Mouse (Mus musculus): ENCODE data around the gene Fyn. TPM values are rescaled to one million over a fixed set of nuclear protein-coding genes. Genes with fewer than 3 reads are reported as not detected.

Fyn gene
- polyA plus RNA-seq, 1 experiment, result 107 TPM

- no peak overlapping the region for H3K27ac ChIP-seq (ENCODE audit: insufficient read depth, low read length)
- no peak overlapping the region for H3K4me3 ChIP-seq (ENCODE audit: insufficient read depth, low read length)
- no peak for TF ChIP-seq CTCF (IDR thresholded peaks at IDR 0.05; ENCODE audit: extremely low read depth, insufficient read depth, low read length)
- no peak for TF ChIP-seq POLR2A (IDR thresholded peaks at IDR 0.05; ENCODE audit: extremely low read depth, insufficient read depth, low read length)
- peaks cover 20% of the 10 kb centered on the region for H3K4me1 ChIP-seq (ENCODE audit: control insufficient read depth, insufficient read depth, low read length)
Measured at GRCm38 (mm10) chr10:39506353-39506752, 137.7 kb downstream of the Fyn start.

- TF ChIP-seq CTCF (IDR thresholded peaks at IDR 0.05; ENCODE audit: extremely low read depth, insufficient read depth, low read length), result no peak
- TF ChIP-seq POLR2A (IDR thresholded peaks at IDR 0.05; ENCODE audit: extremely low read depth, insufficient read depth, low read length), result no peak
- H3K4me3 ChIP-seq (ENCODE audit: insufficient read depth, low read length), result no peak overlapping the region
- H3K4me1 ChIP-seq (ENCODE audit: control insufficient read depth, insufficient read depth, low read length), result peaks cover 20% of the 10 kb centered on the region
- no peak overlapping the region for H3K27ac ChIP-seq (ENCODE audit: insufficient read depth, low read length)
Measured at GRCm38 (mm10) chr10:39506831-39507230, 138.2 kb downstream of the Fyn start.

GRCm38 (mm10) chr10:39508801-39509200, 140.1 kb downstream of the Fyn start:
- TF ChIP-seq POLR2A (IDR thresholded peaks at IDR 0.05; ENCODE audit: extremely low read depth, insufficient read depth, low read length) (no peak), CTCF (IDR thresholded peaks at IDR 0.05; ENCODE audit: extremely low read depth, insufficient read depth, low read length) (no peak)
- Histone ChIP-seq H3K27ac (ENCODE audit: insufficient read depth, low read length) (no peak overlapping the region), H3K4me1 (ENCODE audit: control insufficient read depth, insufficient read depth, low read length) (peaks cover 20% of the 10 kb centered on the region)

GRCm38 (mm10) chr10:39509937-39510336, 141.3 kb downstream of the Fyn start:
- TF ChIP-seq CTCF (IDR thresholded peaks at IDR 0.05; ENCODE audit: extremely low read depth, insufficient read depth, low read length) (no peak), POLR2A (IDR thresholded peaks at IDR 0.05; ENCODE audit: extremely low read depth, insufficient read depth, low read length) (no peak)
- Histone ChIP-seq H3K27ac (ENCODE audit: insufficient read depth, low read length) (no peak overlapping the region), H3K4me1 (ENCODE audit: control insufficient read depth, insufficient read depth, low read length) (peaks cover 18% of the 10 kb centered on the region), H3K4me3 (ENCODE audit: insufficient read depth, low read length) (no peak overlapping the region)

More at GRCm38 (mm10) chr10:39508801-39509200, 140.1 kb downstream of the Fyn start:
- H3K4me3 ChIP-seq (ENCODE audit: insufficient read depth, low read length), result no peak overlapping the region

- no peak for TF ChIP-seq POLR2A (IDR thresholded peaks at IDR 0.05; ENCODE audit: extremely low read depth, insufficient read depth, low read length)
- no peak for TF ChIP-seq CTCF (IDR thresholded peaks at IDR 0.05; ENCODE audit: extremely low read depth, insufficient read depth, low read length)
- H3K4me1 ChIP-seq (ENCODE audit: control insufficient read depth, insufficient read depth, low read length), result peaks cover 8% of the 10 kb centered on the region
- H3K4me3 ChIP-seq (ENCODE audit: insufficient read depth, low read length), result no peak overlapping the region
- H3K27ac ChIP-seq (ENCODE audit: insufficient read depth, low read length), result no peak overlapping the region
Measured at GRCm38 (mm10) chr10:39512631-39513314, 144.1 kb downstream of the Fyn start.

GRCm38 (mm10) chr10:39514916-39515315, 146.3 kb downstream of the Fyn start:
- no peak overlapping the region for H3K4me3 ChIP-seq (ENCODE audit: insufficient read depth, low read length)
- peaks cover 8% of the 10 kb centered on the region for H3K4me1 ChIP-seq (ENCODE audit: control insufficient read depth, insufficient read depth, low read length)

GRCm38 (mm10) chr10:39516541-39517133, 148.0 kb downstream of the Fyn start:
- TF ChIP-seq CTCF (IDR thresholded peaks at IDR 0.05; ENCODE audit: extremely low read depth, insufficient read depth, low read length) (no peak), POLR2A (IDR thresholded peaks at IDR 0.05; ENCODE audit: extremely low read depth, insufficient read depth, low read length) (no peak)
- Histone ChIP-seq H3K27ac (ENCODE audit: insufficient read depth, low read length) (no peak overlapping the region), H3K4me3 (ENCODE audit: insufficient read depth, low read length) (no peak overlapping the region), H3K4me1 (ENCODE audit: control insufficient read depth, insufficient read depth, low read length) (peaks cover 6% of the 10 kb centered on the region)

More at GRCm38 (mm10) chr10:39514916-39515315, 146.3 kb downstream of the Fyn start:
- TF ChIP-seq CTCF (IDR thresholded peaks at IDR 0.05; ENCODE audit: extremely low read depth, insufficient read depth, low read length), result no peak
- no peak for TF ChIP-seq POLR2A (IDR thresholded peaks at IDR 0.05; ENCODE audit: extremely low read depth, insufficient read depth, low read length)
- H3K27ac ChIP-seq (ENCODE audit: insufficient read depth, low read length), result no peak overlapping the region

GRCm38 (mm10) chr10:39517375-39517774, 148.7 kb downstream of the Fyn start:
- Histone ChIP-seq H3K4me3 (ENCODE audit: insufficient read depth, low read length) (no peak overlapping the region), H3K4me1 (ENCODE audit: control insufficient read depth, insufficient read depth, low read length) (peaks cover 5% of the 10 kb centered on the region), H3K27ac (ENCODE audit: insufficient read depth, low read length) (no peak overlapping the region)
- TF ChIP-seq POLR2A (IDR thresholded peaks at IDR 0.05; ENCODE audit: extremely low read depth, insufficient read depth, low read length) (no peak), CTCF (IDR thresholded peaks at IDR 0.05; ENCODE audit: extremely low read depth, insufficient read depth, low read length) (no peak)

- TF ChIP-seq POLR2A (IDR thresholded peaks at IDR 0.05; ENCODE audit: extremely low read depth, insufficient read depth, low read length), result no peak
- no peak overlapping the region for H3K4me3 ChIP-seq (ENCODE audit: insufficient read depth, low read length)
- H3K27ac ChIP-seq (ENCODE audit: insufficient read depth, low read length), result no peak overlapping the region
- peaks cover 4% of the 10 kb centered on the region for H3K4me1 ChIP-seq (ENCODE audit: control insufficient read depth, insufficient read depth, low read length)
Measured at GRCm38 (mm10) chr10:39518232-39518631, 149.6 kb downstream of the Fyn start.

GRCm38 (mm10) chr10:39518859-39519258, 150.2 kb downstream of the Fyn start:
- peaks cover 4% of the 10 kb centered on the region for H3K4me1 ChIP-seq (ENCODE audit: control insufficient read depth, insufficient read depth, low read length)
- TF ChIP-seq CTCF (IDR thresholded peaks at IDR 0.05; ENCODE audit: extremely low read depth, insufficient read depth, low read length), result no peak
- no peak for TF ChIP-seq POLR2A (IDR thresholded peaks at IDR 0.05; ENCODE audit: extremely low read depth, insufficient read depth, low read length)
- no peak overlapping the region for H3K27ac ChIP-seq (ENCODE audit: insufficient read depth, low read length)
- H3K4me3 ChIP-seq (ENCODE audit: insufficient read depth, low read length), result no peak overlapping the region

Data from cortical plate, adult 2 months (tissue).